Mouse (Mus musculus) erythroblast, embryonic 14.5 days (primary cell): ENCODE measurements around the gene 4930467E23Rik.
"Not testable (repeated sequence)": the region's sequence is repeated elsewhere in the genome, so short reads cannot be mapped to it uniquely, and the experiment has no call there.

Experiments
- GATA1 ChIP-seq: IDR thresholded peaks from 2 replicates; pipeline ENCODE4 v1.6.1; 2012; ENCODE audit warnings: low read length, inconsistent platforms, mixed read lengths
- TAL1 ChIP-seq: IDR thresholded peaks from 3 replicates; pipeline ENCODE4 v1.6.1; 2012; ENCODE audit warnings: low read length, inconsistent platforms, mixed read lengths

- TF ChIP-seq TAL1, GATA1: not testable (repeated sequence)
These were observed 24.8 kb downstream of the 4930467E23Rik start for GRCm38 (mm10) chr8:19754178-19754577.
